Mouse (Mus musculus) thymus, adult 2 months (tissue): ENCODE results near the gene Madcam1. TPM values are rescaled to one million over a fixed set of nuclear protein-coding genes. Genes with fewer than 3 reads are reported as not detected.

Experiments used
- DNase-seq: peaks from one replicate; pipeline ENCODE4 v3.0.0; 2021
- H3K27ac ChIP-seq: fragments of 200-500 bp; 2 replicates; pipeline ENCODE4 v1.5.1; 2012; ENCODE audit warnings: low read length, control low read depth; ENCODE audit not compliant: control insufficient read depth, insufficient read depth
- H3K27me3 ChIP-seq: fragments of 200-500 bp; 2 replicates; pipeline ENCODE4 v1.6.1; 2012; ENCODE audit warnings: mild to moderate bottlenecking, low read length, moderate library complexity, mixed read lengths; ENCODE audit not compliant: control insufficient read depth, insufficient read depth
- H3K36me3 ChIP-seq: fragments of 200-500 bp; 2 replicates; pipeline ENCODE4 v1.6.1; 2012; ENCODE audit warnings: mild to moderate bottlenecking, low read length, moderate library complexity; ENCODE audit not compliant: control insufficient read depth, insufficient read depth
- H3K4me1 ChIP-seq: fragments of 200-500 bp; replicated peaks from 2 replicates; pipeline ENCODE4 v1.6.1; 2012; ENCODE audit warnings: low read length; ENCODE audit not compliant: control insufficient read depth, insufficient read depth
- H3K4me3 ChIP-seq: fragments of 200-500 bp; 2 replicates; pipeline ENCODE4 v1.5.1; 2012; ENCODE audit warnings: mild to moderate bottlenecking, low read length, control low read depth, moderate library complexity; ENCODE audit not compliant: control insufficient read depth, insufficient read depth
- CTCF ChIP-seq: fragments of 200-500 bp; IDR thresholded peaks from 2 replicates; pipeline ENCODE4 v1.5.1; 2012; ENCODE audit warnings: mild to moderate bottlenecking, control low read depth, low read length, moderate library complexity, borderline replicate concordance; ENCODE audit not compliant: control insufficient read depth, poor library complexity, insufficient read depth; ENCODE audit errors: extremely low read depth
- POLR2A ChIP-seq: fragments of 200-500 bp; IDR thresholded peaks from 2 replicates; pipeline ENCODE4 v1.6.1; 2012; ENCODE audit warnings: mild to moderate bottlenecking, low read length, control low read depth, moderate library complexity; ENCODE audit not compliant: control insufficient read depth, poor library complexity, insufficient read depth; ENCODE audit errors: extremely low read depth
- WGBS: fragments of 180-500 bp; shearing (Covaris S2); methylation state at CpG from one replicate; pipeline ENCODE4 v1.1.7; 2018; 5-methylcytosine and 5-hydroxymethylcytosine counted together
- polyA plus RNA-seq: library from polyadenylated mRNA; depleted of rRNA; stranded (reverse); fragments of >200 nt; gene quantifications from 2 replicates; pipeline ENCODE4 v1.2.3, GENCODE M21; 2012

Gene Madcam1
- polyA plus RNA-seq, 1 experiment = 4.0 TPM

DNA sequence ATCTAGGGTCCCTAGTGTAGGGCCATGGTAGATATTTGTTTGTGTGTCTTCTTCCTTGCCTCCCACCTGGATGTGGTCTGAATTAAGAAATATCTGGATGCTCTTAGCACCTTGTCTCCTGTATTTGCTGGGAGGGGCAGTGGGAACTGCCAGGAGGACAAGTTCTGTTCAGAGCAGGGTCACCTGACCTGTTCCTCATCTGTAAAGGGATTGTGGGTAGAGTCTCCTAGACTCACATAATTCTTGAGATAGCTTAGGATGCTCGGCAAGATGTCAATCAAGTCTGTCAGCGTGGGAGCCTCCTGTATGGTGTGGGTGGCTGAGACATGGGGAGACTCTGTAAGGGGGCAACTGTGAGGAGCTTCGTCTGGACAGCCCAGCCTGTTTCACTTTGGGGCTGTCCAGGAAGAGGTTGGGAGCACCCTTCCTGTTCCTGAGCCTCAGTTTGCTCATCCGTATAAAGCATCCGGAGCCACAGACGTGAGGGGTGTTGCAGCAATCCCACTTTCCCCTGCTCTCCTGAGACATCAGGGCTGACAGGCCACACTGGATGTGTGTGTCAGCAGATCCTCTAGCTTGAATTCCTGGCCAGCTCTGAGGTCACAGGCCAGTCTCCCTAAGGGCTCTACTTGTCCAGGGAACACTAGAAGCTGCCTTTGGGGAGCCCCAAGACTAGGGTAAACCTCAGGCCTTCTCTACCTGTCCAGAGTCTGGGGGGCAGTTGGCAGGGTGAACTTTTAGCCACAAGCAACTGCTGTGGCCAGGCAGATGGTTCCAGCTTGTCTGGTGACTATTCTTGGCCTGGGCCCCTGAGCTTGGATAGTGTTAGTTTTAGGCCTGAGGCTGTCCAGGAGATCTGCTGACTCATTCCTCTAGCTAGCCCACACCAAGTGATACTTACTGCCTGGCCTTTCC lies 19.6 kb downstream of the Madcam1 start:
- Histone ChIP-seq H3K36me3 (peaks cover 35% of the 10 kb centered on the region), H3K27ac (no peak overlapping the region), H3K4me3 (no peak overlapping the region), H3K4me1 (peaks cover 19% of the 10 kb centered on the region), H3K27me3 (no peaks in the 10 kb centered on the region)
- 87% methylated on average over 6 of the region's 6 CpGs for WGBS
- no peak for DNase-seq
- TF ChIP-seq CTCF = no peak
- no peak for TF ChIP-seq POLR2A

DNA sequence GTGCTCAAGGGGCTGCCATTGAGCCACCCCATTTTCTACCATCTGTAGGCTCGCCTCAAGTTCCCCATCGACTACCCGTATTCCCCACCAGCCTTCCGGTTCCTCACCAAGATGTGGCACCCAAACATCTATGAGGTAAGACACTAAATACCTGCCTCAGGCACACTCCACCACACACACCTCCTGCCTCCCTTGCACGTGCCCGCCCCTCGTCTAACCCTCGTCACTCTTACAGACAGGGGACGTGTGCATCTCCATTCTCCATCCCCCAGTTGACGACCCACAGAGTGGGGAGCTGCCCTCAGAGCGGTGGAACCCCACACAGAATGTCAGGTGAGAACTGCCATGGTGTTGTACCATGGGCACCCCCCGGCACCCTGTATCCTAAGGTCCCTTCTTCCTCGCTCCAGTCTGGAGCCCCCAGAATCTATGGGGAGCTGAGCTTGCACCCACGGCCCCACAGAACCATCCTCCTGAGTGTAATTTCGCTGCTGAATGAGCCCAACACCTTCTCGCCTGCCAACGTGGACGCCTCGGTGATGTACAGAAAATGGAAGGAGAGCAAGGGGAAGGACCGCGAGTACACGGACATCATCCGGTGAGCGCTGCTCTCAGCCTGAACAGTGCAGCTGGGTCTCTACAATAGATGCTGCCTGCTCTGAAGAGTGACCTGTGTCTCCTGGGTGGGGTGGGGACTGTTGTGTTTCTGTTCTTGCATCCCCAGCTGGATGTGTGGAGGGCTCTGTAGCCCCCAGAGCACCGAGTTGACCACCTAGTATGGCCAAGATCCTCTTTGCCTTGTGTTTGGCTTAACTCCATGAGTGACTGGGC lies 20.6 kb downstream of the Madcam1 start:
- no peak overlapping the region for H3K27ac ChIP-seq
- H3K4me3 ChIP-seq = no peak overlapping the region
- no peaks in the 10 kb centered on the region for H3K27me3 ChIP-seq
- H3K4me1 ChIP-seq = peaks cover 19% of the 10 kb centered on the region
- 97% methylated on average over 25 of the region's 25 CpGs for WGBS
- peaks cover 38% of the 10 kb centered on the region for H3K36me3 ChIP-seq
- TF ChIP-seq POLR2A (no peak), CTCF (no peak)
- DNase-seq = no peak

DNA sequence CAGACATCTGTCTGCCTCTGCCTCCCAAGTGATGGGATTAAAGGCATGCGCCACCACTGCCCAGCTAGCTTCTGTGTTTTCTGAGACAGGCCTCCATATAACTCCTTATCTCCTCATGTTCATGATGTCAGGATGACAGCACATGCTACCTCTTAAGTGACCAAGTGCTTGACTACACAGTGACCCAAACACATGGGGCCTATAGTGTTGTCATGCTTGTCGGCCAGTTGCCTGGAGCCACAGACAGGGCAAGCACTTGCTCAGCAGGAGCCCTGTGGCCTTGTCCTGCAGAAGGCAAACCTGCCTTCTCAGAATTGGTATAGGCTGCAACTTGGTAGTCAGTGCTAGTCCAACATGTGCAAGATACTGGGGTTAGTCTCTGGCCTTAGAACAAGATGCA lies 21.9 kb downstream of the Madcam1 start:
- peaks cover 15% of the 10 kb centered on the region for H3K4me1 ChIP-seq
- no peak for TF ChIP-seq CTCF
- no peak for TF ChIP-seq POLR2A
- WGBS = 100% methylated on average over 2 of the region's 2 CpGs
- no peak overlapping the region for H3K4me3 ChIP-seq
- peaks cover 38% of the 10 kb centered on the region for H3K36me3 ChIP-seq
- H3K27me3 ChIP-seq = no peaks in the 10 kb centered on the region
- H3K27ac ChIP-seq = no peak overlapping the region
- no peak for DNase-seq

DNA sequence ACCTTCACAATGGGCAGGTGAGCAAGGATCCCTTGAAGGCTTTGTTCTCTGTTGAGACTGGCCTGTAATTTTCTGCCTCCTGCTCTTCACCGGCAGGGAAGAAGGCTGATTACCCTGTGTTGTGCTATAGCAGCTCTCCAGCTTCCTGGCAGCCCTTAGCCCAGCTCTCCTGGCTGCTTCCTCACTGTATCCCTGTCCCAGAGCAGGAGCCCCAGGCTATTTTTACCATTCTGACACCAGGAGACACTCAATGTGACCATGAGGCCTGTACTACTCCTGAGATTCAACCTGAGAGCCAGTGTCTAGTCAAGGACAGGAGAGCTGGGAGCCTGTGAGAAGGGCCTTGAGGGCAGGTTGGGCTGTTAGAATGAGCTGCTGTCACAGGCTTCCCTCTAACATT lies 22.3 kb downstream of the Madcam1 start:
- H3K27ac ChIP-seq = no peak overlapping the region
- peaks cover 38% of the 10 kb centered on the region for H3K36me3 ChIP-seq
- 100% methylated on average over 1 of the region's 1 CpGs for WGBS
- H3K4me1 ChIP-seq = peaks cover 13% of the 10 kb centered on the region
- DNase-seq = no peak
- TF ChIP-seq POLR2A (no peak), CTCF (no peak)
- no peaks in the 10 kb centered on the region for H3K27me3 ChIP-seq
- no peak overlapping the region for H3K4me3 ChIP-seq

DNA sequence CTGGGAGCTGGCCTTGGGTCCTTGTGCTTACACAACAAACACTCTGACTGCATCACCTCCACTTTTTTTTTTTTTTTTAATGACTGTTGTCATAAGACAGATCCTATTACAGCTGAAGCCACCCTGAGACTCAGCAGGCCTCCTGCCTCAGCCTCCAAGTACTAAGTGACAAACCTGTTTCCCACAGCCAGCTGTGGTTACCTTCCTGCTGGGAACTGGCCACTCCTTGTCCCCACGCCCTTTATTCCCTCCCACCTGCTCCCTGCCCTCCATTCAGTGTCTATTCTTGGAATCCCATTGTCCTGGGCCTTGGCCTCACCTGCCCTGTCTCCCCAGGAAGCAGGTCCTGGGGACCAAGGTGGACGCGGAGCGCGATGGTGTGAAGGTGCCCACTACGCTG lies 23.2 kb downstream of the Madcam1 start:
- Histone ChIP-seq H3K36me3 (peaks cover 38% of the 10 kb centered on the region), H3K4me3 (no peak overlapping the region), H3K27me3 (no peaks in the 10 kb centered on the region), H3K4me1 (peaks cover 13% of the 10 kb centered on the region), H3K27ac (no peak overlapping the region)
- over 99% methylated on average over 6 of the region's 6 CpGs for WGBS
- DNase-seq = no peak
- TF ChIP-seq CTCF (no peak), POLR2A (no peak)

DNA sequence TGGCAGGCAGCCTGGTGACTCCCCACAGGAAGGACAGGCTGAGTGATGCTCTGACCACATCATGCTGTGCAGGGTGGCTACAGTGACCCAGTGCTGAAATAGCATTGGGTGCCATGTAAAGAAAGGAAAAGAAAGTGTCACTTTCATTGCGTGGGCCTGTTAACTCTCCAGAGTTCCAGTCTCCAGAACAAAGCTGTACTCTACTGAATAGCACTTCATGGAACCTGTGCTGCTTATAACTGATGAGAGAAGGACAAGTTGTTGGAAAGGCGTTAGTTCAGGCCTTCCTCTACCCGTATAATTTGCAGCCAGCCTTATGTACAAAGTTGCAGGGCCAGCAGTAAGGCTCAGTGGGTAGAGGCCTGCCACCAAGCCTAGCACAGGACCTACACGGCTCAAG lies 24.4 kb downstream of the Madcam1 start, which contains the start of gene Gzmm:
Gene Gzmm (plus strand): TSS at position 301 of the 400 bp plus-strand sequence.
- Histone ChIP-seq H3K36me3 (peaks cover 38% of the 10 kb centered on the region), H3K27me3 (no peaks in the 10 kb centered on the region), H3K27ac (no peak within 1 kb of the TSS), H3K4me1 (0 out of 2 replicates have a peak, but pooled peaks cover 5% of the 10 kb centered on the region), H3K4me3 (no peak within 1 kb of the TSS)
- no peak for DNase-seq
- WGBS = 97% methylated on average over 4 of the region's 4 CpGs
- TF ChIP-seq CTCF = no peak
- no peak for TF ChIP-seq POLR2A
